Mouse (Mus musculus) embryo, embryonic 10 days (tissue): ENCODE data around the gene Slc9a9.
A peak's percentile ranks its signal among the peaks of the same experiment; 100 is the strongest.

Experiments used
- DNase-seq: peaks from one replicate; pipeline ENCODE4 v3.0.0-alpha.2; 2015; ENCODE audit warnings: low spot score

Slc9a9 gene

GRCm38 (mm10) chr9:94685640-94686039 is 15.9 kb downstream of the Slc9a9 start:
- no peak for DNase-seq

DNA sequence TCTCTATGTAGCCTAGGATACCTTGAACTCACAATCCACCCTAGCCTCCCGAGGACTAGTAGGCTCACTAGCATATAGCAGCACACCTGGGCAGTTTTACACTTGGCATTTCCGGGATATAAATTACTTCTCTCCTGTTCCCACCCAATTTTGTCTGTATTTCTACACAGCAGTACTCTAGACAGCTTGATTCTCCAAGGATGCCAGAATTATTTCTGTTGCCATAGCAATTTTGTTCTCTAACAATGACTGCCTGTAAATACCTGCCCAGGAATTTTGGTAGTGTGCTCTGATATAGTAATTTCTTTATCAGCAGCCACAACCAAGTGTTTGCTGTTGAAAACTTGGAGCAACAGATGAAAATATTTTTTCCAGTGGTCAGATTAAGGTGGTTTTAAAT is 16.7 kb downstream of the Slc9a9 start:
- DNase-seq, result no peak

DNA sequence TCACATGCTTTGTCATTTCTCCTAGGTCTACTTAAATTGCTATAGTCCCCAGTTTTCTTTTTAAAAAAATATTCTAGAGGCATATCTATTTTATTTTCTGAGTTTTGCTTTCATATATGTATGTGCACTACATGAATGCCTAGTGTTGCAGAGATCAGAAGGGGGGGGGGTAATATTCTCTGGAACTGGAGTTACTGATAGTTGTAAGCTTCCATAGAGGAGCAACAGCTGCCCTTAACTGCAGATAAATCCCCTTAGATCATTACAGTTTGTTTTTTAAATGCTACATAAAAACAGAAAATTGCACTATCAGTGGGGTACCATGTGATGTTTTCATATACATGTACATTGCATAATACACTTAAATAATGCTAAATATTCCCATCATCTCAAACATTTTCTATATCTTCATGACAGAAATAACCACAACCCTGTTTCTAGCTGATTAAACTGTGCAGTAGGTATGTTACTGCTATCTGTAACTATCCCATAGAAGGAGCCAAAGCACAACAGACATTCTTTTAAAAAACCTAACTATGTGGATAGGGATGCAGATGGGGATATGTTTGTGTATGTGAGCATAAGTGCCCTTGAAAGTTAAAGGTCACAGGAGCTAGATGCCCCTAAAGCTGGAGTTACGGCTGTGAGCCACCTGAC is 17.6 kb downstream of the Slc9a9 start:
- no peak for DNase-seq

- no peak for DNase-seq
Measured at GRCm38 (mm10) chr9:94691311-94692087, 21.8 kb downstream of the Slc9a9 start.

GRCm38 (mm10) chr9:94692122-94692521 is 22.4 kb downstream of the Slc9a9 start:
- DNase-seq, result no peak

DNA sequence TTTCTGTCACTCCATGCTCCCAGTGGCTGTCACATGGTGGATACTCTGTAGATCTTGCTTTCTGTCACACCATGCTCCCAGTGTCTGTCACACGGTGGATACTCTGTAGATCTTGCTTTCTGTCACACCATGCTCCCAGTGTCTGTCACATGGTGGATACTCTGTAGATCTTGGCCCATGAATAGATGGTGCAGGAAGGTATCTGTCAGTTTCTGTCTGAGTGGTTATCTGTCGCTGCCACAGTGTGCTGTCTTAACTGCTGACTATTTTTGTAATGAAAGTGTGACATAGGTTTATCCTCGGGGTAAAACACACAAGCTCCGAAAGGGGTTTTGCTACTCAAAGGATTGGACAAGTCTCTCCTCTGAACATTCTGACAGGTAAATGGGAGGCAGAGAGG is 24.5 kb downstream of the Slc9a9 start:
- no peak for DNase-seq

DNA sequence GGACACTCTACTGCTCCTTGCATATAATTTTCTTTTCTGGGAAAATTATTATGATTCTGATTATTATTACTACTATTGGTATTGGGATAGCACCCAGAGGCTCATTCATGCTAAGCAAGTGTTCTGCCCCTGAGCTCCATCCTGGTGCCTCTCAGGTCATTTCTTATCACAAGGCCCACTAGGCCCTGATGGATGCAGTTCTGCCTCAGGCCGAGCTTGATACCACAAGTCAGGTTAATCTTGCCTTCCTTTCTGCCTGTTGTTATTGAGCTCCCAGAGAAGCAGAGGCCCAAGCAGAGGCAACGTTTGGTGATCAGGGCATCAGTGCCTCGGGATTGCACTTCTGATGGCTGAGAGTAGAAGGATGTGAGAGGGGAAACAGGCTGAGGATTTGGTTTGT is 25.3 kb downstream of the Slc9a9 start:
- DNase-seq, result no peak

GRCm38 (mm10) chr9:94696539-94697079 is 26.9 kb downstream of the Slc9a9 start:
- no peak for DNase-seq

GRCm38 (mm10) chr9:94698175-94698574 is 28.5 kb downstream of the Slc9a9 start:
- DNase-seq, result no peak

GRCm38 (mm10) chr9:94700549-94700948 is 30.8 kb downstream of the Slc9a9 start:
- DNase-seq, result peak; percentile 35

- peak; percentile 19 for DNase-seq
Measured at GRCm38 (mm10) chr9:94701193-94701869, 31.6 kb downstream of the Slc9a9 start.

DNA sequence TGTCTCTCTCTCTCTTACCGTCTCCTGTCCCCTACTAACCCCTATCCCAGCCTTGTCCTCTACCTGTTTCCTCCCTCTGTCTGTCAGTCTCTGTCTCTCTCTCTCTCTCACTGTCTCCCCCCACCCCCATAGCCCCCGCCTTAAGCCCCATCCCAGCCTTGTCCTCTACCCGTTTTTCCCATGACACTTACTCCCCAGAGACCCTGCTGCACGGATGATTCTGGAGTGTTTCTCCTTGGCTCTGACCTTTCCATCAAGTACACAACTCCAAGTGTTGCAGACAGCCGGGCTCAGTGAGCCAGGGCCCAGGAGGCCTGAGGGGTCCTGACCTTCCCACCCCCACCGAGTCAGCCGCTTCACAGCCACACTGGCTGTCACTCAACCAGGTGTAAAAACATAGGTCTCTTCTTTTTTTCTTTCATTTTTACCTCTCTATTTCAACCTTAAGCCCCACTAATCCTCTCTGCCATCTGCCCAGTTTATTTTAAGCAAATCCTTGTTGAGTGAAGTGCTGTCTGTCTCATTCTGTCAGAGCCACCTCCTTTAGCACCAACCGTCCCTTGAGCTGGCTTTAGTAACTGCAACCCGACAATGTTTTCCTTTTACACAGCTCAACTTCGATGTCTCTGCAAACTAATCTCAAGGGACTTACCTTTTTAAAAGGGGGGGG is 32.4 kb downstream of the Slc9a9 start:
- DNase-seq, result peak; percentile 44

GRCm38 (mm10) chr9:94704986-94705757 is 35.5 kb downstream of the Slc9a9 start:
- no peak for DNase-seq

GRCm38 (mm10) chr9:94705758-94706026 is 36.0 kb downstream of the Slc9a9 start:
- no peak for DNase-seq

DNA sequence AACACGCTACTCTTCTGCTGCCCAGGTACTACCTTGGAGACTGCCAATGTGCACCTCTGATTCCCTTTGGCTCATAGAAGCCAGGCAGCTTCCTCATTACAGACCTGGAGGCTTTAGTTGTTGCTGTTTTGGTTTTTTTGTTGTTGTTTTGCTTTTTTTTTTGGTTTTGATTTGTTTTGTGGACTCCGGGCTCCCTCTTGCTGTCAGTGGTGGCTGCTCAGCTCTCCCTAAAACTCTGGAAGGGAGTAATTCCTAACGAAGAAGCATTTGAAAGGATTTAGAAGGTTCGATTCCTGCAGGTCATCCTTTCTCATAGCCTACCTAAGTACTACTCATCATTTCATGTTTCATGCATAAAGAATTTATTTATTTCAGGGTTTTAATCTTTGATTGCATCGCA is 42.4 kb downstream of the Slc9a9 start:
- DNase-seq, result no peak

GRCm38 (mm10) chr9:94716695-94717094 is 47.0 kb downstream of the Slc9a9 start:
- no peak for DNase-seq

DNA sequence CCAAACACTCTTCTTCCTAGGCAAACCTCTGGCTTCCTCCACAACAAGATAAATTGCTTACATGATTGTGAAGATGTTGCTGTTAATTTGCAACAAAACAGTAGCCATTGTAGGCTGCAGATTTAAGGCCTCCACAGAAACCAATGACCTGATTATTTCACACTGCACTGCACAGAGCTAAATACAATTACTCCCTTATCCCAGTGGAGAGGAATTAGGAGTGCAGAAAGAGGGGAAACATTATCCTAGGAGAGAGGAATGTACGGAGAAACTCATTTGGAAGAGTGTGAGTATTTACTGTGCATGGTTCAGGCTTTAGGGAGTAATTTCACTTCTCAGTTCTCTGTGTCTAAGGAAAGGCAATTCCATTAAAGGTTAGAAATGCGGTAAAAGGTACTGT is 53.9 kb downstream of the Slc9a9 start:
- no peak for DNase-seq

GRCm38 (mm10) chr9:94725121-94725520 is 55.4 kb downstream of the Slc9a9 start:
- no peak for DNase-seq

- DNase-seq, result peak; percentile 64
Measured at GRCm38 (mm10) chr9:94727457-94727856, 57.7 kb downstream of the Slc9a9 start.

- no peak for DNase-seq
Measured at GRCm38 (mm10) chr9:94730396-94730795, 60.7 kb downstream of the Slc9a9 start.

GRCm38 (mm10) chr9:94732136-94732535 is 62.4 kb downstream of the Slc9a9 start:
- DNase-seq, result no peak
